Mouse (Mus musculus) heart, adult 2 months (tissue): ENCODE measurements around the gene Acy3. TPM values are rescaled to one million over a fixed set of nuclear protein-coding genes. Genes with fewer than 3 reads are reported as not detected.
"Not testable (repeated sequence)": the region's sequence is repeated elsewhere in the genome, so short reads cannot be mapped to it uniquely, and the experiment has no call there.

Experiments
- DNase-seq, 2 experiments: peaks; one replicate each; pipeline ENCODE4 v3.0.0; 2021
- H3K27ac ChIP-seq: fragments of 200-600 bp; 2 replicates; pipeline ENCODE4 v1.8.1; 2022
- H3K27me3 ChIP-seq: fragments of 200-500 bp; 2 replicates; pipeline ENCODE4 v1.6.1; 2012; ENCODE audit warnings: mild to moderate bottlenecking, low read length, inconsistent platforms, mixed read lengths; ENCODE audit not compliant: control insufficient read depth, insufficient read depth
- H3K36me3 ChIP-seq: fragments of 200-500 bp; 2 replicates; pipeline ENCODE4 v1.6.1; 2012; ENCODE audit warnings: low read length, inconsistent platforms; ENCODE audit not compliant: control insufficient read depth, insufficient read depth
- H3K4me1 ChIP-seq: fragments of 200-500 bp; 2 replicates; pipeline ENCODE4 v1.6.1; 2011; ENCODE audit warnings: low read length; ENCODE audit not compliant: control insufficient read depth, insufficient read depth
- H3K4me3 ChIP-seq: fragments of 200-600 bp; 2 replicates; pipeline ENCODE4 v1.8.1; 2022
- H3K79me2 ChIP-seq: fragments of 200-500 bp; replicated peaks from 2 replicates; pipeline ENCODE4 v1.6.1; 2012; ENCODE audit warnings: mild to moderate bottlenecking, inconsistent platforms, low read length, moderate library complexity, mixed read lengths; ENCODE audit not compliant: control insufficient read depth, insufficient read depth
- H3K9ac ChIP-seq: fragments of 200-500 bp; 2 replicates; pipeline ENCODE4 v1.6.1; 2012; ENCODE audit warnings: low read depth, mild to moderate bottlenecking, control low read depth, inconsistent platforms, low read length, mixed read lengths
- CTCF ChIP-seq: fragments of 200-600 bp; IDR thresholded peaks from 2 replicates; pipeline ENCODE4 v1.8.1; 2022; ENCODE audit warnings: antibody characterized with exemption, mild to moderate bottlenecking, moderate library complexity
- EP300 ChIP-seq: fragments of 200-500 bp; IDR thresholded peaks from 2 replicates; pipeline ENCODE4 v1.6.1; 2011; ENCODE audit warnings: low read depth, low read length, control low read depth; ENCODE audit not compliant: insufficient read depth
- POLR2A ChIP-seq: fragments of 200-500 bp; IDR thresholded peaks from 2 replicates; pipeline ENCODE4 v1.6.1; 2011; ENCODE audit warnings: mild to moderate bottlenecking, low read depth, low read length, control low read depth; ENCODE audit not compliant: insufficient read depth
- WGBS: fragments of 180-500 bp; shearing (Covaris S2); methylation state at CpG from one replicate; pipeline ENCODE4 v1.1.7; 2018; 5-methylcytosine and 5-hydroxymethylcytosine counted together
- intact Hi-C: fragments of 180-260 bp; cut with DNase I; formaldehyde crosslinking; loops from one replicate; pipeline ENCODE4 v1.15.1; 2025
- polyA plus RNA-seq: library from polyadenylated mRNA; depleted of rRNA; stranded (reverse); fragments of >200 nt; gene quantifications from 2 replicates; pipeline ENCODE4 v1.2.3, GENCODE M21; 2012; rRNA removed
- total RNA-seq, 2 experiments: library from RNA; stranded (reverse); gene quantifications; 2 replicates each; pipeline ENCODE4 v1.2.3; 2021

The Acy3 gene
- total and polyA plus RNA-seq, 3 experiments = 21.5 to 89.9 (median 28.0) TPM

- Histone ChIP-seq H3K79me2 (no peaks in the 10 kb centered on the region), H3K36me3 (no peaks in the 10 kb centered on the region), H3K4me1 (peaks cover 3% of the 10 kb centered on the region), H3K4me3 (no peak overlapping the region), H3K27me3 (no peaks in the 10 kb centered on the region), H3K9ac (no peak overlapping the region), H3K27ac (no peak overlapping the region)
- 54% methylated on average over 3 of the region's 3 CpGs for WGBS
- DNase-seq = no peak
- intact Hi-C loops = no loop called here
- TF ChIP-seq CTCF = no peak
- no peak for TF ChIP-seq EP300
- TF ChIP-seq POLR2A = no peak
Measured at GRCm38 (mm10) chr19:4033298-4033697, 46.9 kb downstream of the Acy3 start.

- Histone ChIP-seq H3K27me3 (no peaks in the 10 kb centered on the region), H3K9ac (no peak overlapping the region), H3K79me2 (no peaks in the 10 kb centered on the region), H3K4me1 (peaks cover 4% of the 10 kb centered on the region), H3K27ac (no peak overlapping the region), H3K4me3 (no peak overlapping the region), H3K36me3 (no peaks in the 10 kb centered on the region)
- TF ChIP-seq POLR2A (no peak), CTCF (no peak), EP300 (no peak)
- DNase-seq = no peak
- intact Hi-C loops = no loop called here
- WGBS = 69% methylated on average over 5 of the region's 5 CpGs
Measured at GRCm38 (mm10) chr19:4033742-4034141, 47.4 kb downstream of the Acy3 start.

- Histone ChIP-seq H3K9ac (no peak overlapping the region), H3K27me3 (no peaks in the 10 kb centered on the region), H3K36me3 (no peaks in the 10 kb centered on the region), H3K4me1 (peaks cover 4% of the 10 kb centered on the region), H3K27ac (no peak overlapping the region), H3K79me2 (no peaks in the 10 kb centered on the region), H3K4me3 (no peak overlapping the region)
- DNase-seq = no peak
- TF ChIP-seq CTCF = no peak
- TF ChIP-seq EP300 = no peak
- no peak for TF ChIP-seq POLR2A
- WGBS = 77% methylated on average over 12 of the region's 12 CpGs
- intact Hi-C loops = no loop called here
Measured at GRCm38 (mm10) chr19:4036327-4037045, 50.1 kb downstream of the Acy3 start.

GRCm38 (mm10) chr19:4037154-4037787 lies 50.9 kb downstream of the Acy3 start:
- H3K4me1 ChIP-seq, H3K27me3 ChIP-seq, H3K36me3 ChIP-seq, DNase-seq, H3K79me2 ChIP-seq, intact Hi-C loops: not testable (repeated sequence)
- H3K4me3 ChIP-seq = peak overlapping the region; percentile 59
- H3K9ac ChIP-seq = peak overlapping the region; percentile 92
- 28% methylated on average over 8 of the region's 8 CpGs for WGBS
- peak overlapping the region; percentile 80 for H3K27ac ChIP-seq

GRCm38 (mm10) chr19:4037788-4038232 lies 51.4 kb downstream of the Acy3 start, which contains the start of gene Gstp1:
Gstp1 (minus strand) TSS chr19:4037985.
- DNase-seq = peak; percentile 92 to 93
- under 1% methylated on average over 26 of the region's 26 CpGs for WGBS

More at GRCm38 (mm10) chr19:4037788-4038232, 51.4 kb downstream of the Acy3 start, which contains the start of gene Gstp1:
- Histone ChIP-seq H3K4me3 (peak within 1 kb of the TSS; percentile 59), H3K79me2 (no peaks in the 10 kb centered on the region), H3K9ac (peak within 1 kb of the TSS; percentile 92), H3K27ac (peak within 1 kb of the TSS; percentile 80), H3K36me3 (no peaks in the 10 kb centered on the region), H3K27me3 (no peaks in the 10 kb centered on the region), H3K4me1 (peaks cover 4% of the 10 kb centered on the region)
- TF ChIP-seq CTCF (peak; percentile 55), EP300 (no peak), POLR2A (peak; percentile 94)
- intact Hi-C loops = no loop called here

Other genes starting within 250 kb of the Acy3 start
Only the 30 nearest of the 32 such genes appear.
- gene Kmt5b, start 219.1 kb upstream of the Acy3 start, total RNA-seq = 10 to 100 TPM; 27.9 to 30.6 TPM
- gene Kmt5b, start 219.1 kb upstream of the Acy3 start, polyA plus RNA-seq = 9.3 and 13.7 TPM in 2 replicates
- 10 to 100 TPM; 10.7 to 12.5 TPM for gene Chka, start 134.8 kb upstream of the Acy3 start, total RNA-seq
- gene Chka, start 134.8 kb upstream of the Acy3 start, polyA plus RNA-seq = 9.5 and 14.1 TPM in 2 replicates
- 10 to 100 TPM in 1 of 2 experiments, 1 to 10 TPM in 1; 7.4 to 12.4 TPM for gene Tcirg1, start 79.4 kb upstream of the Acy3 start, total RNA-seq
- gene Tcirg1, start 79.4 kb upstream of the Acy3 start, polyA plus RNA-seq = 47.7 and 50.5 TPM in 2 replicates
- gene Ndufs8, start 73.8 kb upstream of the Acy3 start, total RNA-seq = 100 to 1,000 TPM; 438 to 511 TPM
- gene Ndufs8, start 73.8 kb upstream of the Acy3 start, polyA plus RNA-seq = 761 and 809 TPM in 2 replicates
- 1 to 10 TPM; 1.6 to 1.7 TPM for gene Aldh3b1, start 56.8 kb upstream of the Acy3 start, total RNA-seq
- 3.1 and 4.8 TPM in 2 replicates for gene Aldh3b1, start 56.8 kb upstream of the Acy3 start, polyA plus RNA-seq
- gene Unc93b1, start 51.4 kb upstream of the Acy3 start, total RNA-seq = 10 to 100 TPM; 17.5 to 18.3 TPM
- gene Unc93b1, start 51.4 kb upstream of the Acy3 start, polyA plus RNA-seq = 38.1 and 45.5 TPM in 2 replicates
- gene Aldh3b3, start 27.9 kb upstream of the Acy3 start, total RNA-seq = under 1 TPM; 0.39 to 0.61 TPM
- 2.8 and 5.4 TPM in 2 replicates for gene Aldh3b3, start 27.9 kb upstream of the Acy3 start, polyA plus RNA-seq
- gene Aldh3b2, start 14.2 kb upstream of the Acy3 start, total RNA-seq = under 1 TPM; 0.18 to 0.26 TPM
- gene Aldh3b2, start 14.2 kb upstream of the Acy3 start, polyA plus RNA-seq = 0.91 and 1.6 TPM in 2 replicates
- not detected for gene Tbx10, start 6.2 kb downstream of the Acy3 start, total RNA-seq
- gene Tbx10, start 6.2 kb downstream of the Acy3 start, polyA plus RNA-seq = 0.14 TPM in 1 of 2 replicates, not detected in the other
- gene Nudt8, start 14.0 kb downstream of the Acy3 start, total RNA-seq = 100 to 1,000 TPM; 136 to 149 TPM
- gene Nudt8, start 14.0 kb downstream of the Acy3 start, polyA plus RNA-seq = 46.4 and 61.9 TPM in 2 replicates
- gene Gm49405, start 14.1 kb downstream of the Acy3 start, total RNA-seq = 1 to 10 TPM; 1.0 to 1.7 TPM
- 11.0 TPM in 2 replicates for gene Gm49405, start 14.1 kb downstream of the Acy3 start, polyA plus RNA-seq
- gene Doc2g, start 16.7 kb downstream of the Acy3 start, total RNA-seq = 100 to 1,000 TPM; 193 to 236 TPM
- 432 and 597 TPM in 2 replicates for gene Doc2g, start 16.7 kb downstream of the Acy3 start, polyA plus RNA-seq
- gene Ndufv1, start 26.2 kb downstream of the Acy3 start, total RNA-seq = 1,000 to 10,000 TPM; 1,031 to 1,231 TPM
- gene Ndufv1, start 26.2 kb downstream of the Acy3 start, polyA plus RNA-seq = 1,078 and 1,145 TPM in 2 replicates
- gene Gstp1, start 51.4 kb downstream of the Acy3 start, total RNA-seq = 100 to 1,000 TPM; 356 to 371 TPM
- gene Gstp1, start 51.4 kb downstream of the Acy3 start, polyA plus RNA-seq = 480 and 490 TPM in 2 replicates
- gene Gstp2, start 59.5 kb downstream of the Acy3 start, total RNA-seq = 100 to 1,000 TPM; 121 to 137 TPM
- 38.3 and 58.2 TPM in 2 replicates for gene Gstp2, start 59.5 kb downstream of the Acy3 start, polyA plus RNA-seq
- not detected for gene Gstp3, start 73.0 kb downstream of the Acy3 start, total RNA-seq
- gene Gstp3, start 73.0 kb downstream of the Acy3 start, polyA plus RNA-seq = 1.1 TPM in 1 of 2 replicates, not detected in the other
- gene Cabp2, start 95.0 kb downstream of the Acy3 start, total RNA-seq = not detected
- not detected in 2 replicates for gene Cabp2, start 95.0 kb downstream of the Acy3 start, polyA plus RNA-seq
- 10 to 100 TPM; 39.9 to 43.2 TPM for gene Cdk2ap2, start 110.6 kb downstream of the Acy3 start, total RNA-seq
- 81.3 and 85.3 TPM in 2 replicates for gene Cdk2ap2, start 110.6 kb downstream of the Acy3 start, polyA plus RNA-seq
- gene Pitpnm1, start 113.4 kb downstream of the Acy3 start, total RNA-seq = 10 to 100 TPM; 18.1 to 19.9 TPM
- gene Pitpnm1, start 113.4 kb downstream of the Acy3 start, polyA plus RNA-seq = 43.6 and 49.9 TPM in 2 replicates
- gene Aip, start 139.3 kb downstream of the Acy3 start, total RNA-seq = 10 to 100 TPM; 55.1 to 60.6 TPM
- 69.4 and 82.1 TPM in 2 replicates for gene Aip, start 139.3 kb downstream of the Acy3 start, polyA plus RNA-seq
- gene Gpr152, start 153.2 kb downstream of the Acy3 start, total RNA-seq = under 1 TPM in 1 of 2 experiments, not detected in 1; 0.05 TPM
- gene Gpr152, start 153.2 kb downstream of the Acy3 start, polyA plus RNA-seq = 0.12 TPM in 2 replicates
- not detected for gene Cabp4, start 157.5 kb downstream of the Acy3 start, total RNA-seq
- gene Cabp4, start 157.5 kb downstream of the Acy3 start, polyA plus RNA-seq = 0.21 TPM in 1 of 2 replicates, not detected in the other
- 10 to 100 TPM; 43.9 to 45.1 TPM for gene Coro1b, start 162.0 kb downstream of the Acy3 start, total RNA-seq
- gene Coro1b, start 162.0 kb downstream of the Acy3 start, polyA plus RNA-seq = 83.3 and 95.0 TPM in 2 replicates
- 1 to 10 TPM; 1.1 to 1.7 TPM for gene Ptprcap, start 167.0 kb downstream of the Acy3 start, total RNA-seq
- gene Ptprcap, start 167.0 kb downstream of the Acy3 start, polyA plus RNA-seq = 2.2 and 6.4 TPM in 2 replicates
- 10 to 100 TPM; 14.7 to 18.2 TPM for gene Rps6kb2, start 176.8 kb downstream of the Acy3 start, total RNA-seq
- gene Rps6kb2, start 176.8 kb downstream of the Acy3 start, polyA plus RNA-seq = 29.5 and 32.9 TPM in 2 replicates
- gene Carns1, start 188.9 kb downstream of the Acy3 start, total RNA-seq = 10 to 100 TPM; 24.4 to 27.0 TPM
- gene Carns1, start 188.9 kb downstream of the Acy3 start, polyA plus RNA-seq = 78.0 and 79.1 TPM in 2 replicates
- gene Tbc1d10c, start 204.7 kb downstream of the Acy3 start, total RNA-seq = 10 to 100 TPM; 12.4 to 14.4 TPM
- gene Tbc1d10c, start 204.7 kb downstream of the Acy3 start, polyA plus RNA-seq = 13.7 and 15.8 TPM in 2 replicates
- 100 to 1,000 TPM; 272 to 313 TPM for gene Ppp1ca, start 205.5 kb downstream of the Acy3 start, total RNA-seq
- gene Ppp1ca, start 205.5 kb downstream of the Acy3 start, polyA plus RNA-seq = 406 and 497 TPM in 2 replicates
- 1 to 10 TPM; 4.1 to 4.4 TPM for gene Rad9a, start 215.1 kb downstream of the Acy3 start, total RNA-seq
- 13.5 and 13.9 TPM in 2 replicates for gene Rad9a, start 215.1 kb downstream of the Acy3 start, polyA plus RNA-seq
- gene Clcf1, start 227.7 kb downstream of the Acy3 start, total RNA-seq = 1 to 10 TPM in 1 of 2 experiments, under 1 TPM in 1; 0.55 to 1.0 TPM
- 2.8 and 5.4 TPM in 2 replicates for gene Clcf1, start 227.7 kb downstream of the Acy3 start, polyA plus RNA-seq